11 mouse cellular contexts compared by ENCODE assay signal in genomic region chr1:178917194-178917902, GRCm38 (mm10).
DNase-seq lines count a peak whose midpoint lies in the region; ATAC-seq lines count a peak whose summit lies in the region.
"Had no signal": no experiment of that assay in that cellular context is flagged by ENCODE, and none has a peak within 500 bp of the region (broad histone marks: within the 10 kb centered on the region; RNA-seq: fewer than 3 reads in every experiment).

No protein-coding gene starts in this region.

- H3K4me2 ChIP-seq in kidney, embryonic 15.5 days, result no peak overlapping the region
- H3K4me2 ChIP-seq in forebrain, embryonic 13.5 days, result peak overlapping the region; percentile 40
- H3K4me2 ChIP-seq: limb, embryonic 15.5 days had no signal

- no peaks in the 10 kb centered on the region for H3K4me1 ChIP-seq in kidney, embryonic 15.5 days
- peaks cover 29% of the 10 kb centered on the region for H3K4me1 ChIP-seq in forebrain, embryonic 13.5 days
- H3K4me1 ChIP-seq: limb, embryonic 15.5 days had no signal

- no peaks in the 10 kb centered on the region for H3K9me3 ChIP-seq in kidney, embryonic 15.5 days (replicated peaks)
- H3K9me3 ChIP-seq in forebrain, embryonic 13.5 days (replicated peaks), result no peaks in the 10 kb centered on the region
- H3K9me3 ChIP-seq: limb, embryonic 15.5 days had no signal

- ATAC-seq in kidney, embryonic 15.5 days (replicated peaks; ENCODE audit: low FRiP score), result peak; percentile 38; the same call in 1 of the 2 replicates
- no peak for ATAC-seq in forebrain, embryonic 13.5 days

- no peaks in the 10 kb centered on the region for H3K27me3 ChIP-seq in kidney, embryonic 15.5 days
- H3K27me3 ChIP-seq in forebrain, embryonic 13.5 days, result peaks cover 36% of the 10 kb centered on the region
- H3K27me3 ChIP-seq: limb, embryonic 15.5 days had no signal

- no peak overlapping the region for H3K9ac ChIP-seq in kidney, embryonic 15.5 days
- no peak overlapping the region for H3K9ac ChIP-seq in forebrain, embryonic 13.5 days
- H3K9ac ChIP-seq: limb, embryonic 15.5 days had no signal

- H3K27ac ChIP-seq in kidney, embryonic 15.5 days, result no peak overlapping the region
- no peak overlapping the region for H3K27ac ChIP-seq in forebrain, embryonic 13.5 days
- H3K27ac ChIP-seq: heart, adult 2 months; limb, embryonic 15.5 days had no signal

- 74% methylated on average over 31 of the region's 31 CpGs for WGBS in kidney, embryonic 15.5 days
- 56% methylated on average over 31 of the region's 31 CpGs for WGBS in forebrain, embryonic 13.5 days

- peaks cover 44% of the 10 kb centered on the region for H3K36me3 ChIP-seq in kidney, embryonic 15.5 days
- peaks cover 16% of the 10 kb centered on the region; the same call in 1 of the 2 replicates for H3K36me3 ChIP-seq in forebrain, embryonic 13.5 days (ENCODE audit: poor library complexity, severe bottlenecking)
- H3K36me3 ChIP-seq: G1E had no signal

- H3K4me3 ChIP-seq in kidney, embryonic 15.5 days (replicated peaks), result no peak overlapping the region
- H3K4me3 ChIP-seq in forebrain, embryonic 13.5 days, result no peak overlapping the region
- H3K4me3 ChIP-seq: heart, adult 2 months; limb, embryonic 15.5 days had no signal

- no peak for DNase-seq in kidney, adult 9 months
- peak; percentile 49 for DNase-seq in adrenal gland, postnatal 10 days
- peak; percentile 65 for DNase-seq in lung, postnatal 10 days
- DNase-seq in thymus, postnatal 36 days, result no peak
- DNase-seq in urinary bladder, postnatal 14 days (ENCODE audit: low spot score), result no peak
- no peak for DNase-seq in thymus, postnatal 25 days

Comparison
In these comparisons a context has a peak if more than half of its experiments do, and no peak if none do; other contexts are left out.
1. DNase-seq: peak in adrenal gland, postnatal 10 days (single experiment) and lung, postnatal 10 days (single experiment); none in kidney, adult 9 months (single experiment), thymus, postnatal 36 days (0 of 2), urinary bladder, postnatal 14 days (single experiment) and thymus, postnatal 25 days (single experiment).